ENCODE assay signal across 20 mouse cellular contexts in the genomic region with DNA sequence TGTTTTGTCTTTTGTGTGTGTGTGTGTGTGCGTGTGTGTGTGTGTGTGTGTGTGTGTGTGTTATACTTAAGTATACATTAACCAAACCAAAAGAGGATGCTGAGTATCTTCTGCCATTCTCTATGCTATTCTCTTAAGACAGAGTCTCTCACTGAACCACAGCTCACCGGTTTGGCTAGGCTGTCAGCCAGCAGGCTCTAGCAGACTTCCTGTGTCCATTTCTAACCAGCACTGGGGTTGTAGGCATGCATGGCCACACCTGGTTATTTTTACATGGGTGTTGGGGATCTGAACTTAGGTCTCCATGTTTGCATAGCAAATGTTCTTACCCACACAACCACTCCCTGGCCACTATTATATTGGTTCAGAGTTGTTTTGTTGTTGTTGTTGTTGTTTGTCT.
"Had no signal": no experiment of that assay in that cellular context is flagged by ENCODE, and none has a peak within 500 bp of the region (broad histone marks: within the 10 kb centered on the region; RNA-seq: fewer than 3 reads in every experiment).

No protein-coding gene starts in this region.

- H3K36me3 ChIP-seq: limb, embryonic 10.5 days; limb, embryonic 13.5 days; midbrain, embryonic 12.5 days; midbrain, embryonic 15.5 days; neural tube, embryonic 12.5 days; neural tube, embryonic 15.5 days; stomach, embryonic 15.5 days had no signal

- DNase-seq: kidney, adult 18-20 months; kidney, adult 9 months; kidney, postnatal 14 days; kidney, postnatal 4 days; layer of hippocampus, adult 9-11 months; lung, embryonic 14.5 days; right cerebral cortex, adult 18-20 months; right cerebral cortex, postnatal 14 days; right cerebral cortex, postnatal 4 days; thymus, postnatal 4 days had no signal

- ATAC-seq: intestine, embryonic 16.5 days; lung, postnatal 0 days; midbrain, embryonic 15.5 days had no signal

- H3K27me3 ChIP-seq: limb, embryonic 13.5 days; midbrain, embryonic 12.5 days; midbrain, embryonic 15.5 days; neural tube, embryonic 12.5 days; neural tube, embryonic 15.5 days; stomach, embryonic 15.5 days had no signal

- H3K9ac ChIP-seq: limb, embryonic 13.5 days; lung, embryonic 14.5 days; midbrain, embryonic 12.5 days; midbrain, embryonic 15.5 days; neural tube, embryonic 12.5 days; neural tube, embryonic 15.5 days; stomach, embryonic 15.5 days had no signal

- H3K4me2 ChIP-seq: limb, embryonic 13.5 days; lung, embryonic 14.5 days; midbrain, embryonic 12.5 days; midbrain, embryonic 15.5 days; neural tube, embryonic 12.5 days; neural tube, embryonic 15.5 days; stomach, embryonic 15.5 days had no signal

- H3K4me3 ChIP-seq: limb, embryonic 10.5 days; limb, embryonic 13.5 days; midbrain, embryonic 12.5 days; midbrain, embryonic 15.5 days; neural tube, embryonic 12.5 days; neural tube, embryonic 15.5 days; stomach, embryonic 15.5 days had no signal

- H3K27ac ChIP-seq: limb, embryonic 10.5 days; limb, embryonic 13.5 days; macrophage; midbrain, embryonic 12.5 days; midbrain, embryonic 15.5 days; neural tube, embryonic 12.5 days; neural tube, embryonic 15.5 days; stomach, embryonic 15.5 days had no signal

- H3K9me3 ChIP-seq: limb, embryonic 10.5 days; midbrain, embryonic 12.5 days; midbrain, embryonic 15.5 days; neural tube, embryonic 12.5 days; neural tube, embryonic 15.5 days; stomach, embryonic 15.5 days had no signal

- H3K4me1 ChIP-seq: stomach, embryonic 15.5 days had no signal
